In genomic region chr10:69925285-69926157, GRCm38 (mm10) we compare ENCODE assay signal across 8 mouse cellular contexts.
A peak's percentile ranks its signal among the peaks of the same experiment; 100 is the strongest.
DNase-seq lines count a peak whose midpoint lies in the region; ATAC-seq and TF ChIP-seq lines count a peak whose summit lies in the region.

No protein-coding gene starts in this region.

- peaks cover 0 to 2% of the 10 kb centered on the region in 2 experiments; a peak in 2 of 4 replicates for H3K4me1 ChIP-seq in MEL (ENCODE audit: control insufficient read depth in 1 of 2, insufficient read depth in 2 of 2, low read length in 2 of 2)
- H3K4me1 ChIP-seq in embryonic facial prominence, embryonic 11.5 days (ENCODE audit: control insufficient read depth, insufficient read depth, low read length) = 0 out of 2 replicates have a peak, but pooled peaks cover 2% of the 10 kb centered on the region
- peaks cover 36% of the 10 kb centered on the region for H3K4me1 ChIP-seq in heart, embryonic 15.5 days (replicated peaks)
- peaks cover 13% of the 10 kb centered on the region; the same call in 1 of the 2 replicates for H3K4me1 ChIP-seq in kidney, postnatal 0 days (replicated peaks; ENCODE audit: insufficient read depth, low read length)
- H3K4me1 ChIP-seq in midbrain, embryonic 11.5 days (ENCODE audit: control insufficient read depth, insufficient read depth, low read length) = peaks cover 17% of the 10 kb centered on the region

- ATAC-seq in embryonic facial prominence, embryonic 11.5 days (replicated peaks; ENCODE audit: insufficient number of reproducible peaks, low FRiP score, low TSS enrichment, low read depth) = peak; percentile 55
- ATAC-seq in heart, embryonic 15.5 days (replicated peaks; ENCODE audit: insufficient number of reproducible peaks, insufficient read depth, low FRiP score, low read depth) = peak; percentile 81
- peak; percentile 76 for ATAC-seq in kidney, postnatal 0 days (replicated peaks; ENCODE audit: low FRiP score, low read depth)
- peak; percentile 88 for ATAC-seq in midbrain, embryonic 11.5 days (ENCODE audit: low FRiP score)

- H3K79me2 ChIP-seq in MEL (ENCODE audit: control insufficient read depth, insufficient read depth, low read length, poor library complexity) = no peaks in the 10 kb centered on the region

- DNase-seq in MEL (ENCODE audit: low read depth, low spot score) = peak; percentile 44
- DNase-seq in embryonic facial prominence, embryonic 11.5 days (ENCODE audit: low spot score) = peak; percentile 75
- peak; percentile 94 for DNase-seq in kidney, postnatal 0 days (ENCODE audit: low spot score)
- DNase-seq in midbrain, embryonic 11.5 days (ENCODE audit: low spot score, missing footprints) = peak; percentile 93
- no peak for DNase-seq in frontal cortex, postnatal 36 days (ENCODE audit: low spot score in 2 of 2)
- no peak for DNase-seq in frontal cortex, postnatal 10 days (ENCODE audit: low spot score in 2 of 2)
- DNase-seq in cerebellum, postnatal 10 days = no peak

- peaks cover 2 to 11% of the 10 kb centered on the region in 2 experiments; a peak in 3 of 4 replicates for H3K27me3 ChIP-seq in MEL (ENCODE audit: control insufficient read depth in 1 of 2, insufficient read depth in 2 of 2, low read length in 2 of 2)
- no peaks in the 10 kb centered on the region for H3K27me3 ChIP-seq in embryonic facial prominence, embryonic 11.5 days (ENCODE audit: control insufficient read depth, insufficient read depth, low read length)
- no peaks in the 10 kb centered on the region for H3K27me3 ChIP-seq in heart, embryonic 15.5 days
- H3K27me3 ChIP-seq in kidney, postnatal 0 days (ENCODE audit: insufficient read depth, low read length) = no peaks in the 10 kb centered on the region
- H3K27me3 ChIP-seq in midbrain, embryonic 11.5 days (ENCODE audit: control insufficient read depth, insufficient read depth, low read length) = no peaks in the 10 kb centered on the region

- TF ChIP-seq POLR2A in MEL (IDR thresholded peaks at IDR 0.05; ENCODE audit: control insufficient read depth in 1 of 2, insufficient read depth in 1 of 2, low read depth in 1 of 2, low read length in 2 of 2, poor library complexity in 1 of 2) = no peak

- H3K9ac ChIP-seq in MEL (ENCODE audit: control insufficient read depth, low read depth, low read length, poor library complexity, severe bottlenecking) = peak overlapping the region; percentile 77
- H3K9ac ChIP-seq in embryonic facial prominence, embryonic 11.5 days (replicated peaks; ENCODE audit: low read length) = no peak overlapping the region
- peak overlapping the region; percentile 44 for H3K9ac ChIP-seq in heart, embryonic 15.5 days
- peak overlapping the region; percentile 52 for H3K9ac ChIP-seq in kidney, postnatal 0 days (ENCODE audit: low read depth, low read length)
- H3K9ac ChIP-seq in midbrain, embryonic 11.5 days (ENCODE audit: low read length) = peak overlapping the region; percentile 21

- no peak for TF ChIP-seq RAD21 in MEL (IDR thresholded peaks at IDR 0.05; ENCODE audit: low read depth, low read length)

- no peak for TF ChIP-seq EP300 in MEL (IDR thresholded peaks at IDR 0.05; ENCODE audit: low read depth in 1 of 2, low read length in 2 of 2)

- peak overlapping the region; percentile 33 for H3K4me2 ChIP-seq in embryonic facial prominence, embryonic 11.5 days (ENCODE audit: low read depth, low read length)
- peak overlapping the region; percentile 68 for H3K4me2 ChIP-seq in heart, embryonic 15.5 days
- H3K4me2 ChIP-seq in kidney, postnatal 0 days (ENCODE audit: low read length) = peak overlapping the region; percentile 77
- peak overlapping the region; percentile 46 for H3K4me2 ChIP-seq in midbrain, embryonic 11.5 days

- no peak for TF ChIP-seq CTCF in MEL (IDR thresholded peaks at IDR 0.05 in 2 of 3, conservative IDR thresholded peaks at IDR 0.05 in 1 of 3; ENCODE audit: control insufficient read depth in 1 of 3, insufficient read depth in 1 of 3, low read depth in 2 of 3, low read length in 3 of 3, poor library complexity in 1 of 3, severe bottlenecking in 1 of 3)
- no peak for TF ChIP-seq CTCF in kidney, postnatal 0 days (IDR thresholded peaks at IDR 0.05; ENCODE audit: low read depth)

- H3K4me3 ChIP-seq in MEL (ENCODE audit: control insufficient read depth in 1 of 2, insufficient read depth in 1 of 2, low read depth in 2 of 2, low read length in 2 of 2) = peak overlapping the region; percentile 76 to 91
- H3K4me3 ChIP-seq in embryonic facial prominence, embryonic 11.5 days (ENCODE audit: low read depth, low read length) = peak overlapping the region; percentile 20; the same call in 1 of the 2 replicates
- H3K4me3 ChIP-seq in heart, embryonic 15.5 days = peak overlapping the region; percentile 45
- H3K4me3 ChIP-seq in kidney, postnatal 0 days (replicated peaks; ENCODE audit: low read depth, low read length) = peak overlapping the region; percentile 42
- H3K4me3 ChIP-seq in midbrain, embryonic 11.5 days (ENCODE audit: low read depth, low read length) = peak overlapping the region; percentile 28

- H3K9me3 ChIP-seq in MEL (replicated peaks; ENCODE audit: insufficient read depth, low read length) = no peaks in the 10 kb centered on the region
- H3K9me3 ChIP-seq in embryonic facial prominence, embryonic 11.5 days (replicated peaks; ENCODE audit: control insufficient read depth, low read length) = no peaks in the 10 kb centered on the region
- no peaks in the 10 kb centered on the region for H3K9me3 ChIP-seq in heart, embryonic 15.5 days (replicated peaks)
- no peaks in the 10 kb centered on the region for H3K9me3 ChIP-seq in kidney, postnatal 0 days (replicated peaks; ENCODE audit: low read length)
- H3K9me3 ChIP-seq in midbrain, embryonic 11.5 days (ENCODE audit: control insufficient read depth, low read length) = no peaks in the 10 kb centered on the region

- H3K27ac ChIP-seq in MEL (ENCODE audit: control insufficient read depth, low read depth, low read length) = no peak overlapping the region
- no peak overlapping the region for H3K27ac ChIP-seq in embryonic facial prominence, embryonic 11.5 days (replicated peaks; ENCODE audit: low read depth, low read length)
- peak overlapping the region; percentile 89 for H3K27ac ChIP-seq in heart, embryonic 15.5 days
- peak overlapping the region; percentile 84 for H3K27ac ChIP-seq in kidney, postnatal 0 days
- peak overlapping the region; percentile 8; the same call in 1 of the 2 replicates for H3K27ac ChIP-seq in midbrain, embryonic 11.5 days (ENCODE audit: low read depth, low read length)

- whole genome bisulfite sequencing in embryonic facial prominence, embryonic 11.5 days = under 1% methylated on average over 19 of the region's 19 CpGs
- 1% methylated on average over 19 of the region's 19 CpGs for WGBS in heart, embryonic 15.5 days
- under 1% methylated on average over 19 of the region's 19 CpGs for WGBS in kidney, postnatal 0 days
- under 1% methylated on average over 19 of the region's 19 CpGs for WGBS in midbrain, embryonic 11.5 days

- no peaks in the 10 kb centered on the region; a peak in 1 of 4 replicates for H3K36me3 ChIP-seq in MEL (ENCODE audit: control insufficient read depth in 1 of 2, insufficient read depth in 2 of 2, low read length in 2 of 2)
- no peaks in the 10 kb centered on the region for H3K36me3 ChIP-seq in embryonic facial prominence, embryonic 11.5 days (replicated peaks; ENCODE audit: control insufficient read depth, insufficient read depth, low read depth, low read length)
- no peaks in the 10 kb centered on the region; the same call in 1 of the 2 replicates for H3K36me3 ChIP-seq in heart, embryonic 15.5 days
- no peaks in the 10 kb centered on the region for H3K36me3 ChIP-seq in kidney, postnatal 0 days (ENCODE audit: insufficient read depth, low read length)
- 0 out of 2 replicates have a peak, but pooled peaks cover under 1% of the 10 kb centered on the region for H3K36me3 ChIP-seq in midbrain, embryonic 11.5 days (ENCODE audit: control insufficient read depth, insufficient read depth, low read length)

TF ChIP-seq in MEL, 35 proteins besides CTCF, POLR2A, EP300 and RAD21:
- TF ChIP-seq ZNF384 (IDR thresholded peaks at IDR 0.05; ENCODE audit: low read depth, low read length) = 0 out of 2 replicates have a peak, but pooled peaks have one; percentile 3
- no peak for TF ChIP-seq TBP (IDR thresholded peaks at IDR 0.05; ENCODE audit: low read depth, low read length)
- TF ChIP-seq HCFC1 (IDR thresholded peaks at IDR 0.05; ENCODE audit: low read depth, low read length) = 0 out of 2 replicates have a peak, but pooled peaks have one; percentile 13
- no peak for TF ChIP-seq POLR2AphosphoS5 (IDR thresholded peaks at IDR 0.05; ENCODE audit: borderline replicate concordance, low read depth, low read length)
- TF ChIP-seq JUND (IDR thresholded peaks at IDR 0.05; ENCODE audit: low read depth, low read length) = 0 out of 2 replicates have a peak, but pooled peaks have one; percentile 68
- no peak for TF ChIP-seq TAL1 (IDR thresholded peaks at IDR 0.05; ENCODE audit: low read length)
- no peak for TF ChIP-seq SMC3 (IDR thresholded peaks at IDR 0.05; ENCODE audit: low read depth, low read length)
- TF ChIP-seq KAT2A (conservative IDR thresholded peaks at IDR 0.05; ENCODE audit: low read depth, low read length) = no peak
- TF ChIP-seq CHD2 (IDR thresholded peaks at IDR 0.05; ENCODE audit: low read length) = no peak

Comparison
In these comparisons a context has a peak if more than half of its experiments do, and no peak if none do; other contexts are left out.
1. DNase-seq: peak in MEL (single experiment), embryonic facial prominence, embryonic 11.5 days (single experiment), kidney, postnatal 0 days (single experiment) and midbrain, embryonic 11.5 days (single experiment); none in frontal cortex, postnatal 36 days (0 of 2), frontal cortex, postnatal 10 days (0 of 2) and cerebellum, postnatal 10 days (0 of 2).
2. H3K27ac ChIP-seq: peak in heart, embryonic 15.5 days (single experiment), kidney, postnatal 0 days (single experiment) and midbrain, embryonic 11.5 days (single experiment); none in MEL (single experiment) and embryonic facial prominence, embryonic 11.5 days (single experiment).
3. H3K4me3 ChIP-seq: peak in every context shown above with its lines; median percentile 84 in MEL; 45 in heart, embryonic 15.5 days; 42 in kidney, postnatal 0 days; 28 in midbrain, embryonic 11.5 days; 20 in embryonic facial prominence, embryonic 11.5 days.
4. Peak in every context shown above with its lines, with median percentiles within 50 percentile points of each other: ATAC-seq and H3K4me2 ChIP-seq.